Mouse (Mus musculus) heart, embryonic 16.5 days (tissue): ENCODE results near the gene Polr1c. TPM values are rescaled to one million over a fixed set of nuclear protein-coding genes. Genes with fewer than 3 reads are reported as not detected.
A peak's percentile ranks its signal among the peaks of the same experiment; 100 is the strongest.

Source experiments
- ATAC-seq: fragments of 200-750 bp; cut with Nextera tagmentation; replicated peaks from 2 replicates; pipeline ENCODE4 v1.8.0; 2017; ENCODE audit warnings: moderate number of reproducible peaks; ENCODE audit not compliant: insufficient read depth, low FRiP score; ENCODE audit errors: extremely low read depth
- H3K27ac ChIP-seq: fragments of 300-500 bp; sonication (generic); 2 replicates; pipeline ENCODE4 v1.5.1; 2014; ENCODE audit warnings: mild to moderate bottlenecking, low read length, control low read depth, moderate library complexity
- H3K27me3 ChIP-seq: fragments of 300-500 bp; sonication (generic); 2 replicates; pipeline ENCODE4 v1.6.1; 2014; ENCODE audit warnings: low read length, mixed read lengths; ENCODE audit not compliant: control insufficient read depth, insufficient read depth
- H3K36me3 ChIP-seq: fragments of 300-500 bp; sonication (generic); 2 replicates; pipeline ENCODE4 v1.6.1; 2014; ENCODE audit not compliant: control insufficient read depth, insufficient read depth
- H3K4me1 ChIP-seq: fragments of 300-500 bp; sonication (generic); 2 replicates; pipeline ENCODE4 v1.6.1; 2014; ENCODE audit warnings: low read length, mixed read lengths; ENCODE audit not compliant: control insufficient read depth, insufficient read depth
- H3K4me2 ChIP-seq: fragments of 300-500 bp; sonication (generic); 2 replicates; pipeline ENCODE4 v1.6.1; 2014; ENCODE audit warnings: low read depth, mild to moderate bottlenecking, control low read depth, low read length
- H3K4me3 ChIP-seq: fragments of 300-500 bp; sonication (generic); 2 replicates; pipeline ENCODE4 v1.5.1; 2014; ENCODE audit warnings: mild to moderate bottlenecking, control low read depth, low read length
- H3K9ac ChIP-seq: fragments of 300-500 bp; sonication (generic); 2 replicates; pipeline ENCODE4 v1.6.1; 2014; ENCODE audit warnings: low read length, control low read depth
- H3K9me3 ChIP-seq: fragments of 300-500 bp; sonication (generic); replicated peaks from 2 replicates; pipeline ENCODE4 v1.6.1; 2016; ENCODE audit warnings: low read length; ENCODE audit not compliant: control insufficient read depth
- WGBS: fragments of 180-500 bp; shearing (Covaris S2); extraction: QIAGEN DNeasy Blood & Tissue Kit; methylation state at CpG from one replicate; pipeline ENCODE4 v1.1.7; 2014; 5-methylcytosine and 5-hydroxymethylcytosine counted together
- polyA plus RNA-seq: library from polyadenylated mRNA; unstranded; fragments of >200 nt; fragmentation: Nextera tagmentation; extraction: Ambion mirVana; gene quantifications from 2 replicates; pipeline ENCODE4 v1.2.1, GENCODE M21; 2015

Polr1c gene
- polyA plus RNA-seq, 1 experiment from 2014 or later = 47.8 TPM

DNA sequence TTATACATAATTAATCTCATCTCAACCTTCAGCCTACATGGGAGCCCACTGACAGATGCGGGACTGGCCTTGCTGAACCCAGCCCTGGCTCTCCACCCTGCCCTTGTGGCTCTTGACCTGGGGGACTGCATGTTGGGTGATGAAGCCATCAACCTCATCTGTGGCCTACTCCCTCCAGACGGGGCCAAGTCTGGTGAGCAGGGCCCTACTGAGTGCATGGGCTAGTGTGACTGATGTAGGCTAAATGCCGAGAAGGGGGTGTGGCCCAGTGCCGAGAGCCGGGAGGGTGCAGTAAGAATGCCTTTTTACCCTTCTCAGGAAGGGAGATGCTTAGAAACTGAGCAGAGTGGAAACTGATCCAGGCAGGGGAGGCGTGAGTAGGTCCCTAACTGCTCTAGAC, 7.3 kb upstream of the Polr1c start:
- 32% methylated on average over 6 of the region's 6 CpGs for WGBS
- Histone ChIP-seq H3K4me2 (no peak overlapping the region), H3K36me3 (peaks cover 48% of the 10 kb centered on the region), H3K9me3 (0 out of 2 replicates have a peak, but pooled peaks cover 3% of the 10 kb centered on the region), H3K27me3 (peaks cover 16% of the 10 kb centered on the region), H3K9ac (no peak overlapping the region), H3K4me3 (no peak overlapping the region), H3K27ac (no peak overlapping the region), H3K4me1 (peaks cover 5% of the 10 kb centered on the region)
- no peak for ATAC-seq

GRCm38 (mm10) chr17:46254106-46254505, 6.3 kb upstream of the Polr1c start:
- Histone ChIP-seq H3K4me3 (peak overlapping the region; percentile 78), H3K4me1 (peaks cover 11% of the 10 kb centered on the region), H3K4me2 (peak overlapping the region; percentile 100), H3K36me3 (peaks cover 41% of the 10 kb centered on the region), H3K27ac (no peak overlapping the region), H3K27me3 (peaks cover 16% of the 10 kb centered on the region), H3K9ac (peak overlapping the region; percentile 72), H3K9me3 (0 out of 2 replicates have a peak, but pooled peaks cover 3% of the 10 kb centered on the region)
- ATAC-seq = no peak; the same call in 1 of the 2 replicates
- WGBS = under 1% methylated on average over 51 of the region's 54 CpGs

DNA sequence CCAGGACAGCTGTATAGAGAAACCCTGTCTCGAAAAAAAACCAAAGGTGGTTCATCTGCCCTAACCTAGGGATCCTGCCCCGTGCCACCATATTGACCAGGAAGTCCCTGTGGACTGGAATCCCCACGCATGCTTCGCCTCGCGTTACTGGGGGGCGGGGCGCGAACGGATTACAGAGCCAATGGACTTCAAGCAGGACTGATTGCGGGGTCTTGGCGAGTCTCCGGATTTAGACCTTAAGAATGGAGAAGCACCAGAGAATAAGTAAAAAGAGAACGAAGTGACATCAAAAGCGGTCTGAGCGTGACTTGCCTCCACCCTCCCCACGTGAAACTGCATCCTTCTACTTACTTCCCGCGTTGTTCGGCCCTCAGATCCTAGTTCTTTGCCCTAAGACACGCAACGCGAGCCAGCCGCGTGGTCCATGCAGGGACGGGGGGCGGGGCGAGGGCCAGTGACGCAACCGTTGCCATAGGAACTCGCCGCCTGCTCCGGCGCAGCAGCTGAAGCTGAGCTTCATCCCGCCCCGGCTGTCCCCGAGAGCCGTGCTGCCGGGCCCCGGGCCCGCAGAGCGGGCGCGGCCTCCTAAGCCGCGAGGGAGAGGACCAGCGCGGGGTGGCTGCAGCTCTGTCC, 5.7 kb upstream of the Polr1c start, which contains the start of gene Lrrc73:
Lrrc73 (plus strand) TSS at position 80 of the 633 bp plus-strand sequence.
- ATAC-seq = peak; percentile 74
- 2% methylated on average over 47 of the region's 48 CpGs for WGBS
- H3K27ac ChIP-seq = no peak within 1 kb of the TSS
- H3K9ac ChIP-seq = peak within 1 kb of the TSS; percentile 72
- peaks cover 16% of the 10 kb centered on the region for H3K4me1 ChIP-seq
- peaks cover 36% of the 10 kb centered on the region for H3K36me3 ChIP-seq
- peaks cover 16% of the 10 kb centered on the region for H3K27me3 ChIP-seq
- H3K9me3 ChIP-seq = 0 out of 2 replicates have a peak, but pooled peaks cover 3% of the 10 kb centered on the region
- H3K4me3 ChIP-seq = peak within 1 kb of the TSS; percentile 78
- H3K4me2 ChIP-seq = peak within 1 kb of the TSS; percentile 100

GRCm38 (mm10) chr17:46252571-46253451, 5.0 kb upstream of the Polr1c start:
- Histone ChIP-seq H3K27ac (no peak overlapping the region), H3K4me1 (peaks cover 17% of the 10 kb centered on the region), H3K36me3 (peaks cover 28% of the 10 kb centered on the region), H3K4me2 (peak overlapping the region; percentile 100), H3K9me3 (0 out of 2 replicates have a peak, but pooled peaks cover 3% of the 10 kb centered on the region), H3K4me3 (peak overlapping the region; percentile 78), H3K27me3 (peaks cover 16% of the 10 kb centered on the region), H3K9ac (peak overlapping the region; percentile 72; the same call in 1 of the 2 replicates)
- WGBS = 56% methylated on average over 14 of the region's 14 CpGs
- ATAC-seq = no peak

DNA sequence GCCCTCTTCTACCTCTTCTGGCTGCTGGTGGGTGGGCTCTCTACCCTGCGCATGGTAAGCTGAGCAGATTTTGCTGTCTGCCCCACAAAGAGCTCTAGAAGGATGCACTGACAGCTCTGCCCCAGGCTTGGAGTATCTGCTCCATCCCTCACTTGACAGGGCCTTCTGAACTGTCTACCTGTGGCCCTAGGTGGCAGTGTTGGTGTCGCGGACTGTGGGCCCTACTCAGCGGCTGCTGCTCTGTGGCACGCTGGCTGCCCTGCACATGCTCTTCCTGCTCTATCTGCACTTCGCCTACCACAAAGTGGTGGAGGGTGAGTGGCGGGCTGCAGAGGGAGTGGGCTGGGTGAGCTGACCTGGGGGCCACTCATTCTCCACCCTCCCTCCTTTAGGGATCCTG, 3.3 kb upstream of the Polr1c start:
- no peak for ATAC-seq

GRCm38 (mm10) chr17:46248189-46248522, 302 bp upstream of the Polr1c start:
- under 1% methylated on average over 37 of the region's 37 CpGs for WGBS
- H3K36me3 ChIP-seq = peaks cover 49% of the 10 kb centered on the region
- H3K4me1 ChIP-seq = peaks cover 21% of the 10 kb centered on the region
- H3K27ac ChIP-seq = peak overlapping the region; percentile 72
- no peaks in the 10 kb centered on the region for H3K27me3 ChIP-seq
- no peaks in the 10 kb centered on the region for H3K9me3 ChIP-seq
- peak; percentile 35; the same call in 1 of the 2 replicates for ATAC-seq
- peak overlapping the region; percentile 90 for H3K9ac ChIP-seq
- H3K4me2 ChIP-seq = peak overlapping the region; percentile 94
- H3K4me3 ChIP-seq = peak overlapping the region; percentile 85

More for the DNA sequence above, 3.3 kb upstream of the Polr1c start:
- Histone ChIP-seq H3K4me1 (peaks cover 26% of the 10 kb centered on the region), H3K9me3 (no peaks in the 10 kb centered on the region), H3K27ac (no peak overlapping the region), H3K4me3 (no peak overlapping the region), H3K9ac (no peak overlapping the region), H3K27me3 (peaks cover 16% of the 10 kb centered on the region), H3K4me2 (no peak overlapping the region), H3K36me3 (peaks cover 23% of the 10 kb centered on the region)
- WGBS = 77% methylated on average over 7 of the region's 7 CpGs

GRCm38 (mm10) chr17:46244579-46244978, 3.3 kb downstream of the Polr1c start:
- Histone ChIP-seq H3K36me3 (peaks cover 45% of the 10 kb centered on the region), H3K4me2 (no peak overlapping the region), H3K4me1 (peaks cover 20% of the 10 kb centered on the region), H3K9ac (no peak overlapping the region), H3K4me3 (no peak overlapping the region), H3K9me3 (no peaks in the 10 kb centered on the region), H3K27me3 (no peaks in the 10 kb centered on the region), H3K27ac (no peak overlapping the region)
- no peak for ATAC-seq
- 67% methylated on average over 10 of the region's 10 CpGs for WGBS

DNA sequence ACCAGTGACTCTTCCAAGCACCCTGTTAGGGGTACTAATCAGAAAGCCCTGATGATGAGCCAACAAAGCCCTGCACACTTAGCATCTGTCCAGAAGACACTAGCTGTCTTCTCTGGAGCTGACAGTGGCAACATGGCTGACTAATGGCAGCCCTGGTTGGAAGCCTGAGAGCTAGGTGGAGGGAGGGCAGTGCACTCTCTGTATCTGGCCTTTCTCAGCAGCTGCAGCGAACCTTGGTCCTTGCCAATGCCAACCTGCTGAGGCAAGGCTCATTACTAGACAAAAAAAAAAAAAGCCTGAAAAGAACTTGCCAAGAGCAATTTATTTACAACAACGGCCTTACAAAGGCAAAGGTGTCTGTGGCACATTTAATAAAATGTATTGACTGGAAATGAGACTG, 4.2 kb downstream of the Polr1c start:
- Histone ChIP-seq H3K27me3 (no peaks in the 10 kb centered on the region), H3K4me2 (no peak overlapping the region), H3K4me1 (peaks cover 13% of the 10 kb centered on the region), H3K27ac (no peak overlapping the region), H3K36me3 (peaks cover 48% of the 10 kb centered on the region), H3K4me3 (no peak overlapping the region), H3K9ac (no peak overlapping the region), H3K9me3 (no peaks in the 10 kb centered on the region)
- WGBS = 87% methylated on average over 2 of the region's 2 CpGs
- ATAC-seq = no peak

- H3K9me3 ChIP-seq = no peaks in the 10 kb centered on the region
- peaks cover 12% of the 10 kb centered on the region for H3K4me1 ChIP-seq
- H3K36me3 ChIP-seq = peaks cover 48% of the 10 kb centered on the region
- H3K9ac ChIP-seq = no peak overlapping the region
- no peak for ATAC-seq
- H3K27ac ChIP-seq = no peak overlapping the region
- no peaks in the 10 kb centered on the region for H3K27me3 ChIP-seq
- 85% methylated on average over 4 of the region's 4 CpGs for WGBS
- no peak overlapping the region for H3K4me2 ChIP-seq
- no peak overlapping the region for H3K4me3 ChIP-seq
These were observed 4.9 kb downstream of the Polr1c start for GRCm38 (mm10) chr17:46242993-46243392.
